Mouse (Mus musculus) kidney, postnatal 0 days (tissue): ENCODE measurements around the gene Ankfy1. TPM values are rescaled to one million over a fixed set of nuclear protein-coding genes. Genes with fewer than 3 reads are reported as not detected.
A peak's percentile ranks its signal among the peaks of the same experiment; 100 is the strongest.
"Not testable (repeated sequence)": the region's sequence is repeated elsewhere in the genome, so short reads cannot be mapped to it uniquely, and the experiment has no call there.

Experiments used
- ATAC-seq: fragments of 200-750 bp; cut with Nextera tagmentation; replicated peaks from 2 replicates; pipeline ENCODE4 v1.8.0; 2017; ENCODE audit warnings: low read depth, moderate number of reproducible peaks, moderate TSS enrichment, moderate library complexity; ENCODE audit not compliant: low FRiP score
- DNase-seq: peaks from one replicate; pipeline ENCODE4 v3.0.0-alpha.2; 2016; ENCODE audit warnings: low spot score
- H3K27ac ChIP-seq: fragments of 300-500 bp; sonication (generic); 2 replicates; pipeline ENCODE4 v1.5.1; 2014; ENCODE audit warnings: mild to moderate bottlenecking
- H3K27me3 ChIP-seq: fragments of 300-500 bp; sonication (generic); 2 replicates; pipeline ENCODE4 v1.6.1; 2014; ENCODE audit warnings: low read length, mixed read lengths; ENCODE audit not compliant: insufficient read depth
- H3K36me3 ChIP-seq: fragments of 300-500 bp; sonication (generic); 2 replicates; pipeline ENCODE4 v1.6.1; 2014; ENCODE audit warnings: low read length, mixed read lengths; ENCODE audit not compliant: insufficient read depth
- H3K4me1 ChIP-seq: fragments of 300-500 bp; sonication (generic); replicated peaks from 2 replicates; pipeline ENCODE4 v1.6.1; 2014; ENCODE audit warnings: antibody characterized with exemption, low read length, mixed read lengths; ENCODE audit not compliant: insufficient read depth
- H3K4me2 ChIP-seq: fragments of 300-500 bp; sonication (generic); 2 replicates; pipeline ENCODE4 v1.6.1; 2014; ENCODE audit warnings: mild to moderate bottlenecking, low read length, moderate library complexity, mixed read lengths
- H3K4me3 ChIP-seq: fragments of 300-500 bp; sonication (generic); replicated peaks from 2 replicates; pipeline ENCODE4 v1.5.1; 2014; ENCODE audit warnings: low read depth, low read length
- H3K9ac ChIP-seq: fragments of 300-500 bp; sonication (generic); 2 replicates; pipeline ENCODE4 v1.6.1; 2014; ENCODE audit warnings: low read depth, low read length
- H3K9me3 ChIP-seq: fragments of 300-500 bp; sonication (generic); replicated peaks from 2 replicates; pipeline ENCODE4 v1.6.1; 2016; ENCODE audit warnings: low read length, inconsistent platforms, mixed read lengths
- CTCF ChIP-seq: IDR thresholded peaks from 2 replicates; pipeline ENCODE4 v1.5.1; 2016; ENCODE audit warnings: antibody characterized with exemption, low read depth, mild to moderate bottlenecking, moderate library complexity
- WGBS: fragments of 180-500 bp; shearing (Covaris S2); extraction: QIAGEN DNeasy Blood & Tissue Kit; methylation state at CpG from one replicate; pipeline ENCODE4 v1.1.7; 2014; 5-methylcytosine and 5-hydroxymethylcytosine counted together
- polyA plus RNA-seq: library from polyadenylated mRNA; unstranded; fragments of >200 nt; fragmentation: Nextera tagmentation; extraction: Ambion mirVana; gene quantifications from 2 replicates; pipeline ENCODE4 v1.2.1, GENCODE M21; 2015

Gene Ankfy1
- polyA plus RNA-seq, 1 experiment from 2014 or later: 11.8 TPM

DNA sequence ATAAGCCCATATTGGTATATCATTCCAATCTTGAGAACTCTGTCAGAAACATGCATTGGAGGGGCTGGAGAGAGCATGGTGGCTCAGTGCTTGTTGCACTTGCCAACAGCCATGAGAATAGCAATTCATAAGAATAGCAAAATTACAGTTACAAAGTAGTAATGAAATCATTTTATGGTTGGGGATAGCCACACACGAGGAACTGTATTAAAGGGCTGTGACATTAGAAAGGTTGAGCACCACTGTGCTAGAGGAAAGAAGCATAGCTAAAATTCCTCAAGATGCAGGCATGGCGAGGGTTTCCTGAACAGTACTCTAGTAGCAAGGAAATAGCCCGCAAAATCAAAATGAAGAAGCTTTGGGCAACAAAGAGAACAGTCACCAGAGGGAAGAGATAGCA, 43.9 kb downstream of the Ankfy1 start:
- whole genome bisulfite sequencing: 88% methylated on average over 3 of the region's 3 CpGs
- no peak for ATAC-seq
- peaks cover 54% of the 10 kb centered on the region for H3K36me3 ChIP-seq

GRCm38 (mm10) chr11:72734840-72735518, 45.2 kb downstream of the Ankfy1 start:
- no peak for ATAC-seq
- Histone ChIP-seq H3K4me1 (no peaks in the 10 kb centered on the region), H3K4me3 (no peak overlapping the region), H3K36me3 (peaks cover 47% of the 10 kb centered on the region), H3K4me2 (no peak overlapping the region), H3K27ac (no peak overlapping the region), H3K27me3 (no peaks in the 10 kb centered on the region), H3K9ac (no peak overlapping the region), H3K9me3 (no peaks in the 10 kb centered on the region)
- peak; percentile 62 for DNase-seq
- no peak for TF ChIP-seq CTCF
- WGBS: 70% methylated on average over 4 of the region's 4 CpGs

More for the DNA sequence above, 43.9 kb downstream of the Ankfy1 start:
- H3K9ac ChIP-seq: no peak overlapping the region
- no peak overlapping the region for H3K4me3 ChIP-seq
- H3K9me3 ChIP-seq: no peaks in the 10 kb centered on the region
- no peaks in the 10 kb centered on the region for H3K27me3 ChIP-seq
- no peak for DNase-seq
- no peaks in the 10 kb centered on the region for H3K4me1 ChIP-seq
- H3K27ac ChIP-seq: no peak overlapping the region
- TF ChIP-seq CTCF: no peak
- H3K4me2 ChIP-seq: no peak overlapping the region

DNA sequence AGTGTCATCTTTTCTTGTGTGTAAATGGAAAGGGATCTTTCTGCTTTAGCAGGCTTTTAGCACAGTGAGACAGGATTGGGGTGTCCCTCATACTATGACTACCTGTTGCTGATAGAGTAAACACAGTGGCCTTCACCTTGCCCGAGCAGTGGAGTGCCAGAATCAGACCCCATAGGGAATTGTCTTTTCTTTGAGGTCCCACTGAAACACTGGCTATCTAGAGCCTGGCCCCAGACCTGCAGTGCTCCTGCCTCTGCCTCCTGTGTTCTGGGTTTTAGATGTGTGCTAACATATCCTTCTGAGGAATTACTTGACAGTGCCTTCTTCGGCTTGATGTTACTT, 45.7 kb downstream of the Ankfy1 start:
- Histone ChIP-seq H3K9ac (no peak overlapping the region), H3K27ac (no peak overlapping the region), H3K9me3 (no peaks in the 10 kb centered on the region), H3K4me3 (no peak overlapping the region), H3K27me3 (no peaks in the 10 kb centered on the region), H3K4me1 (no peaks in the 10 kb centered on the region), H3K36me3 (peaks cover 47% of the 10 kb centered on the region), H3K4me2 (no peak overlapping the region)
- DNase-seq (no peak), ATAC-seq (no peak)
- 79% methylated on average over 2 of the region's 2 CpGs for WGBS
- TF ChIP-seq CTCF: no peak

GRCm38 (mm10) chr11:72736320-72736719, 46.5 kb downstream of the Ankfy1 start:
- Histone ChIP-seq H3K9me3 (no peaks in the 10 kb centered on the region), H3K9ac (no peak overlapping the region), H3K27ac (no peak overlapping the region), H3K36me3 (peaks cover 44% of the 10 kb centered on the region), H3K4me3 (no peak overlapping the region), H3K27me3 (no peaks in the 10 kb centered on the region), H3K4me2 (no peak overlapping the region), H3K4me1 (no peaks in the 10 kb centered on the region)
- ATAC-seq (no peak), DNase-seq (peak; percentile 40)
- no peak for TF ChIP-seq CTCF
- WGBS: 51% methylated on average over 1 of the region's 1 CpGs

- H3K36me3 ChIP-seq: peaks cover 38% of the 10 kb centered on the region
- not testable (repeated sequence) for H3K27ac ChIP-seq, H3K27me3 ChIP-seq, ATAC-seq, DNase-seq, H3K4me3 ChIP-seq, H3K4me2 ChIP-seq, H3K9ac ChIP-seq, H3K9me3 ChIP-seq, H3K4me1 ChIP-seq
- peak; percentile 50 for TF ChIP-seq CTCF
- WGBS: 94% methylated on average over 5 of the region's 5 CpGs
These were observed 47.7 kb downstream of the Ankfy1 start for GRCm38 (mm10) chr11:72737517-72737916.

- no peaks in the 10 kb centered on the region for H3K4me1 ChIP-seq
- WGBS: 79% methylated on average over 1 of the region's 1 CpGs
- no peak overlapping the region for H3K4me2 ChIP-seq
- peaks cover 30% of the 10 kb centered on the region for H3K36me3 ChIP-seq
- H3K9me3 ChIP-seq: no peaks in the 10 kb centered on the region
- no peak for TF ChIP-seq CTCF
- DNase-seq: no peak
- no peak for ATAC-seq
- no peak overlapping the region for H3K4me3 ChIP-seq
- H3K27me3 ChIP-seq: no peaks in the 10 kb centered on the region
- no peak overlapping the region for H3K9ac ChIP-seq
- no peak overlapping the region for H3K27ac ChIP-seq
These were observed 49.2 kb downstream of the Ankfy1 start for GRCm38 (mm10) chr11:72739048-72739447.

DNA sequence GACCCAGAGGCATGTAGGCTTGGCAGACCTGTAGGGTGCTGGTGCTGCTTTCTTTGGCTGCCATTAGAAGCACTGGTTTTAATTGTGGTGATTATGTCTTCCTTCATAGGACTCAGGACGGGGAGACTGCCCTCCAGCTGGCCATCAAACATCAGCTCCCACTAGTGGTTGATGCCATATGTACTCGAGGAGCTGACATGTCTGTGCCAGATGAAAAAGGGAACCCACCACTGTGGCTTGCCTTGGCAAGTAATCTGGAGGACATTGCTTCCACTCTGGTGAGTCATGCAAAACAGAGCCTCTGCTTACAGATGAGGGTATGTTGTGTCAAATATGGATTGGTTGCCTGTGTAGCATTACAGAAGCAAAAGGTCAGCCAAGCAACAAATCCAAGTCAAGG, 62.1 kb downstream of the Ankfy1 start:
- TF ChIP-seq CTCF: peak; percentile 27; the same call in 1 of the 2 replicates
- Histone ChIP-seq H3K27ac (no peak overlapping the region), H3K4me1 (no peaks in the 10 kb centered on the region), H3K36me3 (peaks cover 80% of the 10 kb centered on the region), H3K27me3 (no peaks in the 10 kb centered on the region), H3K4me2 (no peak overlapping the region), H3K4me3 (no peak overlapping the region), H3K9ac (no peak overlapping the region), H3K9me3 (no peaks in the 10 kb centered on the region)
- no peak for DNase-seq
- WGBS: 38% methylated on average over 2 of the region's 2 CpGs
- ATAC-seq: no peak
